Mouse (Mus musculus) CD8-positive naive resting alpha-beta T cell, adult 2 months (primary cell): ENCODE results near the gene Pkp2.
A peak's percentile ranks its signal among the peaks of the same experiment; 100 is the strongest.

Experiments
- DNase-seq, 2 experiments: peaks; one replicate each; pipeline ENCODE4 v3.0.0; 2022; ENCODE audit warnings: low read depth in 2 of 2, low spot score in 2 of 2

The Pkp2 gene

GRCm38 (mm10) chr16:16260882-16261281 lies 47.8 kb downstream of the Pkp2 start:
- DNase-seq, result no peak

DNA sequence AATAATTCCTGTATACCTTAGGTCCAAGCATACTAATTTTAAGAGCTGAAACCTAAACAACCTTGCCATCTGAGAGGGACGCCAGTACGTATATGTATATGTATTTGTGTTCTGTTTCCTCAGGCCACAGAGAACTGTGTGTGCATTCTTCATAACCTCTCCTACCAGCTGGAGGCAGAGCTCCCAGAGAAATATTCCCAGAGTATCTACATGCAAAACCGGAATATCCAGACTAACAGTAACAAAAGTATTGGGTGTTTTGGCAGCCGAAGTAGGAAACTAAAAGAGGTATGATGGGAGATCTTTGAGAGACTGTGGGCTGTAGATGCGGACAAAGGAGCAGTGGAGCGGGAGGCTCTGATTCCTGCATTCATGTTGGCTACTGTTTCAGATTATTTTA lies 48.4 kb downstream of the Pkp2 start:
- DNase-seq, result no peak

DNA sequence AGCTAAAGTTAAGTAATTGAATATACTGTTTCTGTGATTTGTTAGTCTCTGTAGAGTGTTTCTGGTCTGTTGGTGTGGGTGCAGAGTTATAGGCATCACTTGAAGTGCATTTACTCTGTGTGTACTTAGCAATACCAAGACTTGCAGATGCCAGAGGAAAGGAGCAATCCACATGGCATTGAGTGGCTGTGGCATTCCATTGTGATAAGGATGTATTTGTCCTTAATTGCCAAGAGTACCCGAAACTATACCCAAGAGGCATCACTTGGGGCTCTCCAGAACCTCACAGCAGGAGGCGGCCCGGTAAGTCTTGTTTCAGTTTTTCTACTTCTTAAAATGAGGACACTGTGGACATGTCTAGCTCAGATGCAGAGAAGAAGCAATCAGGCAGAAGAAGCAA lies 49.3 kb downstream of the Pkp2 start:
- no peak for DNase-seq

- DNase-seq, result no peak
These were observed 59.9 kb downstream of the Pkp2 start for GRCm38 (mm10) chr16:16272978-16273377.

GRCm38 (mm10) chr16:16273752-16274151 lies 60.6 kb downstream of the Pkp2 start:
- no peak for DNase-seq

- DNase-seq, result peak; percentile 79 to 80
These were observed 89.4 kb downstream of the Pkp2 start, which contains the start of gene Yars2 for GRCm38 (mm10) chr16:16302369-16303137. Gene Yars2 (plus strand): TSS chr16:16302965.

- peak; percentile 11 to 21 for DNase-seq
These were observed 90.2 kb downstream of the Pkp2 start for GRCm38 (mm10) chr16:16303138-16303827.

DNA sequence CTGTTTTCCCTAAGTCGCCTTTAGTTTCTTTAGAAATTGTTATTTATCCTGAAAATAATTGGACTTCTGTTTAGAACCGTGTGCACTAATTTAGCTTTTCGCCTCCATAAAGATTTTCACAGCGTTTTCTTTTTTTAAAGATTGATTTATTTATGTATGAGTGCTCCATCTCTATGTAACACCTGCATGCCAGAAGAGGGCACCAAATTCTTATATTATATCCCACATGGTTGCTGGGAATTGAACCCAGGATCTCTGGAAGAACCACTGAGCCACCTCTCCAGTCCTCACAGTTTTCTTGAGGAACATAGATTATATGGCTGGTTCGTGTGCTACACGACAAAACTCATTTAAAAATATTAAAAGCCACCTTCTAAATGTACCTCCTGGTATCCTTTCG lies 90.8 kb downstream of the Pkp2 start:
- no peak for DNase-seq

- DNase-seq, result no peak
These were observed 98.2 kb downstream of the Pkp2 start for GRCm38 (mm10) chr16:16311319-16311718.
